Mouse (Mus musculus) adrenal gland (tissue): ENCODE results near the gene Notch1.

Experiments used
- intact Hi-C: fragments of 180-260 bp; cut with DNase I; formaldehyde crosslinking; loops from one replicate; pipeline ENCODE4 v1.15.1; 2025

Gene Notch1

DNA sequence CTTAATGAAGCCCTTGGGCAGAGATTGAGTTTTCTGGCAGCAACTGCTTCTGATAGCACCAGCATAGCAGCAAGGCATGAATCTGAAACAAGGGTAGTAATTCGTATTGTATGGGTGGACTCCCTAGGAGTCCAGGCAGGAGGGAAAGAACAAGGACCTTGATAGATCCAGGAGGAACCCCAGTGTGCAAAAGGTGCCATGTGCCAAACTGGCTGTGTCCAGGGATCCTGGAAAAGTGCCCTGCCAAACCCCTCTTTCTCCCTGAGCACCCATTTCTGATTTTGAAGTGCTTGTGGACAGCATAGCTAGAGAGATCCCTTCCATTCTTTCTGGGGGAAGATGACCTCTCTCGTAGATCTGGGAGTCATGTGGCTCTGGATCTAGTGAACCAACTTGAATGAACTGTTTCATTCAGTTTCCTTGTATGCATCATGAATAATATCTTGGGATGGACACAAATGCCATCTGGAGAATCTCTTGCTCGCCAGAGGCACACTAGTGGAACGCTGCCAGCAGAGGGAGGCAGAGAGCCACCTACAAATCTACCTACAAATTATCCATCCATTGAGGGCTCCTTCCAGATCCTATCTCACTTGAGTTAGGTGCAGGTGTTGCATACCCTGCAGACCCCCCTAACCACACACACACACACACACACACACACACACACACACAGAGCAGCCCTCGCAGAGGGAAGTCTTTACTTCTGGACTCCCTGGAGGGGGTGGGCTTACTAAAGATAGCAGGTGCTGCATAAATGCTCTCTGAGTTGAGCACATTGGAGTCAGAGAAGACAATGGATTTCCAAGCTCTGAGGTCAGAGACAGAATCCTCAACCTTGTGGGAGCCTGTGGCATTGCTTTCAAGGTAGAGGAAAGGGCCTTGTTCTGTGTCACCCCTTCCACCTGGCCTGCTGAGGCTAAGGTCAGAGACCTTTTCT lies 67.1 kb downstream of the Notch1 start:
- intact Hi-C loops, result loop anchor here (1.0 kb wide), 1 partner anchor 112 kb away; no protein-coding TSS in a partner anchor

GRCm38 (mm10) chr2:26447451-26447850 lies 69.0 kb downstream of the Notch1 start:
- intact Hi-C loops, result no loop called here

- intact Hi-C loops, result no loop called here
Observed at GRCm38 (mm10) chr2:26446671-26447070, 69.8 kb downstream of the Notch1 start.

- intact Hi-C loops, result no loop called here
Observed at GRCm38 (mm10) chr2:26445666-26446445, 70.6 kb downstream of the Notch1 start.

- intact Hi-C loops, result no loop called here
Observed at GRCm38 (mm10) chr2:26444946-26445665, 71.4 kb downstream of the Notch1 start, which contains the start of gene Sec16a. Sec16a (minus strand) TSS chr2:26445216.

- intact Hi-C loops, result no loop called here
Observed at GRCm38 (mm10) chr2:26444368-26444767, 72.1 kb downstream of the Notch1 start.

DNA sequence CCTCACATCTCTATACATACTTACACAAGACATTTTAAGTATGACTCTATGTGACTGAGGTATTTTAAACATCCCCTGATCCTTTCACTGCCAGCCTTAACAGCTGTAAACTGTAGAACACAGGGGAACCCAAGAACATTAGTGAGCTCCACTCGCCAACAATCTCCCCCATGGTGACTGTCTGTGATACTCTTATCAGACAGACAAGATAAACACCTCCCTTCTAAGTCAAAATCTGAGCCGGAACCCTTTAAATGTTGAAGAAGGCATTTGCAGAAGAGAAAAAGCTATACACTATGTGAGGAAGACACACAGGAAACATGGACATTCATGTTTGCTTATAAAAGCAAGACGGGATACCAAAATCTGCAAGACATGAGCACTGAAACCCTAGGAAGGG lies 72.6 kb downstream of the Notch1 start:
- intact Hi-C loops, result no loop called here

DNA sequence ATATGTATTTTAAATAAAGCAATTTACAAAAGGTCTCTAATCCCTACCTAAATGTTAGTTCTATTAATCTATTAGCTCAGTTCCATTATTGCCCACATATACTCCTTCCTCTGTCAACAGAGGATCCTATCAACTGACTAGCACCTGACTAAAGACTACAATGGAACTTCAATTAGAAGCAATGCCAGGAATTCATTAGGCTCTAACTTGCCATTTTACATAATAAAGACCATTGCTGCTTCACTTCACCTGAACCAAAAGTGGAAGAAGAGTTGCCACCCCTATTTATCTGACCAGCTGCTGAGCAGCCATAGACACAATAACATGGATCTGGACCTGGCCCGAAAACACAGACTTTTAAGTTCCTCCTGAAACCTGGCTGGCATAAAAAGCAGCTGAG lies 73.6 kb downstream of the Notch1 start:
- intact Hi-C loops, result no loop called here

- intact Hi-C loops, result no loop called here
Observed at GRCm38 (mm10) chr2:26441688-26442087, 74.8 kb downstream of the Notch1 start.

DNA sequence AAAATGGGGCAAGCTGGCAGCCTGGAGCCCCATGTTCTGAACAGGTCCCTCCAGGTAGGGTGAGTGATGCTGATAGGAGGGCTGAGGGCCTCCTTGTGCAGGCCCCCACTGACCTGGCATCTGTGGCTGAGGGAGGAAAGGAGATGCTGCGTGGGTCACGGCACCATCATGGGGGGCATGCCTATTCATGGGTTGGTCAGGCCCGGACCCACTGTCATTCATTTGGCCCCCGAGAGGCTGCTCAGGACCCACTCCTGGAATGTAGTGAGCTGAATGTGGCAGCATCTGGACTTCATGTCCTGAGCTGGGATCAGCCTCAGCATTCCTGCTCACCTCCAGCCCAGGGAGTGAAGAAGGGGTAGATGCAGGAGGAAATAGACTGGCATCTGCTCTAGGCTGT lies 75.2 kb downstream of the Notch1 start:
- intact Hi-C loops, result no loop called here

GRCm38 (mm10) chr2:26439671-26440070 lies 76.8 kb downstream of the Notch1 start:
- intact Hi-C loops, result no loop called here

DNA sequence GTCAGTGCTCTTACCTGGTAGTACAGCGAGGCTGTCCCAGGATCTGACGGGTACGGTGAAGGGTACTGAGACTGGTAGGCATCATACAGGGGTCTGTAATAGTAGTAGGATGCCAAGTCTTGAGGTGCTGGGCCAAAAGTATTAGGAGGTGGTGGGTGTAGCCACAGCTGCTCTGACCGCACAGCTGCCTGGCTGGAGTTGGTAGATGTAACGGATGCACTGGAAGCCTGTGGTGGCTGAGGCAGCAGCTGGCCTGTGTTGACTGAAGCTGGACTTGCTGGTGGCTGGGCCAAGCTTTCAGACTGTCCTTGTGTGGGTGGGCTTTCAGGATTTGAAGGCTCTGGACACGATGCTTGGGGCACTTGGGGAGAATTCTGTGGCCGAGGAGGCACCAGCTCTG lies 78.1 kb downstream of the Notch1 start:
- intact Hi-C loops, result no loop called here

DNA sequence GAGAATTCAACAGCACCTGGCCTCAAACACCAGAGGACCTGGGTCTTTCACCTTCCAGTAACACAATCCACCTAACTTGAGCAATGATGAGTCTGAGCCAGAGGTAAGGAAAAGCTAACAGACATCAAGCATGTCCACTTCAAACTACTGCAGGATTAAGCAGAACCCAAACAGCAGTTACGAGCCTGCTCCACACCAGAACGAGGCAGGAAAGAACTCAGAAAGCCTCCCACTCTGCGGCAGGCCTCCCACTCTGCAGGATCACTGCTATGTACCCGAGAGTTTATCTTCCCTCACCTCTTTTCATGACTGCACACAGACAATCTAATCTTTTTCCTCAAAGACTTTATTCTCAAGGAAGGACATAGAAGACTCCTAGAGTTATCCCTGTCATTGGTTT lies 79.2 kb downstream of the Notch1 start:
- intact Hi-C loops, result no loop called here

GRCm38 (mm10) chr2:26434791-26435572 lies 81.5 kb downstream of the Notch1 start:
- intact Hi-C loops, result no loop called here

DNA sequence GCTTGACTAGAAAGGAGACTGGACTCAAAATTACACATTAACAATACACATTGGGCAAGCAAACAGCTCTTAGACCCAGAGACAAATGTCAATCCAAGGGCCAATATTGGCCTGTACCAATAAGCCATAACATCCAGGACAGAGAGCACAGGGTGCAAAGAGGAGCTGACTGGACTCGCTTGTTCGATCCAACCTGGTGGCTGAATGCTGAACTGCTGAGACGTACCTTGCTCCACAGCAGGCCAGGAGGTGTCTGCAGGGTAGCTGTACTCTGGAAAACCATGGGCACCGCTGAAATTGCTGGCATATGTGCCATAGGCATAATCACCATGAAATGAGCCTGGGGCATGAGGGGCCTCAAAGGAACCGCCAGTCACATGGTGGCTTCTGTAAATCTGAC lies 86.6 kb downstream of the Notch1 start:
- intact Hi-C loops, result no loop called here

GRCm38 (mm10) chr2:26424541-26424940 lies 91.9 kb downstream of the Notch1 start:
- intact Hi-C loops, result no loop called here

GRCm38 (mm10) chr2:26423086-26423485 lies 93.4 kb downstream of the Notch1 start:
- intact Hi-C loops, result no loop called here

GRCm38 (mm10) chr2:26421969-26422368 lies 94.5 kb downstream of the Notch1 start:
- intact Hi-C loops, result no loop called here

DNA sequence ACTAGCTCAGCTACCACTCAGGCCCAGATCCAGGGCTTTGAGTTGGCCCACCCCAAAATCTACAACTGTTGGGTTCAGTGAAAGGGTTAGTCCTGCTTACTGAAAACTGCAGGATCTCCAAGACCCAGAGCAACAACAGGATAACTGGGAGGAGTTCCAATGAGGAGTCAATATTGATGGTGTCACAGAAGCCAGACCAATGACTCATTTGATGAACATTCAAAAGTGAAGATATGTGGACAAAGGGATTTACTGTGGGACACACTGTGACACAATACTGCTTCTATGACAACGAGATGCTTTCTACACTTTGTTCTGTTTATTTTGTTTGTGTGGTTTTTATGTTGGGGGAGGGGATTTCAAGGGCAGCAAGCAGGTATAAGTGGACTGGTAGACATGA lies 98.3 kb downstream of the Notch1 start:
- intact Hi-C loops, result no loop called here

- intact Hi-C loops, result no loop called here
Observed at GRCm38 (mm10) chr2:26417066-26417465, 99.4 kb downstream of the Notch1 start.

GRCm38 (mm10) chr2:26410931-26411411 lies 105.5 kb downstream of the Notch1 start:
- intact Hi-C loops, result no loop called here
